Mouse (Mus musculus): ENCODE results near the gene Tlr13. TPM values are rescaled to one million over a fixed set of nuclear protein-coding genes. Genes with fewer than 3 reads are reported as not detected.

Gene Tlr13
- total and polyA plus RNA-seq, 2 experiments, result 0.71 to 2.4 TPM

DNA sequence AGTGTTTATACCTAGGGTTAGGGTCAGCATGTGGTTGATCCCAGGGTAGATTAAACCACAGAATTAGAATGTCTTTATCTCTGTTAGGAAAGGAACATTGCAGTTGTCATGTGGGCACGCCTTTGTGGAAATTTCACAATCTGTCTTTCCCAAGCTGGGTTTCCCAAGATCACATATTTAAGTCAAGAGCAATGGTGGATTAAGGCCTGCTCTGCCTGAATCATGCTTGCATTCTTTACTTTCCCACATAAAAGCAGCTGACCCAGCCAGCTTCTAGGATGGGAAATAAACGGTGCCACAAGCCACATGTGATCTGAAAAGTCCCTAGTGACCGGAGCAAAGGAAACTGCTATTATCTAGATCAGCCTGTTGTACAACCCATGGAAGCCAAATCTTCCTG is 6.5 kb downstream of the Tlr13 start:
- 72% methylated on average over 3 of the region's 3 CpGs for WGBS
- TF ChIP-seq CTCF (IDR thresholded peaks at IDR 0.05; ENCODE audit: low read depth, low read length) (no peak), POLR2A (IDR thresholded peaks at IDR 0.05; ENCODE audit: extremely low read depth, insufficient read depth, low read length) (no peak)

DNA sequence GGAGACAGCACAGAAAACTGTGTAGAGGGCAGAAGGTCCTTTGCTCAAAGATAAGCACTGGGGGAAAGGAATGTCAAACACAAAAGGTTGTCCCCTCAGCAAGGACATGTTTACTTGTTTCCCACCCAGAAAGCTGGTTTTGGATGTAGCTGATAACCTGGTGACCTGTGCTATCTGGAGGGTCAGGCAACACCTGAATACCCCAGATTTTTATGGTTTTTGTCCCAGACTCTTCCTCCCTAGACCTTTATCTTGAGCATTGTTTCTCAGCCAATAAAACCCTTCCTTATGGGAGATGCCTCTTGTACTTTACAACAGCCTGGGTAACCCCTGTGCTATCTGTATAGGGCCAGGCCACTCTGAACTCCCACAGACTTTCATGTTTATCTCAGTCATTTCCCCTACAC is 11.2 kb downstream of the Tlr13 start:
- no peak for DNase-seq (ENCODE audit: extremely low read depth, low read depth, low spot score)
- TF ChIP-seq CTCF (IDR thresholded peaks at IDR 0.05; ENCODE audit: low read depth, low read length) (no peak), POLR2A (IDR thresholded peaks at IDR 0.05; ENCODE audit: extremely low read depth, insufficient read depth, low read length) (no peak)
- H3K79me2 ChIP-seq (ENCODE audit: control insufficient read depth, insufficient read depth, low read length), result no peaks in the 10 kb centered on the region
- no peak overlapping the region for H3K9ac ChIP-seq (ENCODE audit: low read depth, low read length)
- no peaks in the 10 kb centered on the region for H3K27me3 ChIP-seq (ENCODE audit: control insufficient read depth, insufficient read depth, low read length)
- H3K4me1 ChIP-seq (ENCODE audit: control insufficient read depth, insufficient read depth, low read length), result no peaks in the 10 kb centered on the region
- no peaks in the 10 kb centered on the region for H3K36me3 ChIP-seq (ENCODE audit: control insufficient read depth, insufficient read depth, low read length)
- H3K27ac ChIP-seq (replicated peaks; ENCODE audit: insufficient read depth, low read depth, low read length), result no peak overlapping the region
- H3K4me3 ChIP-seq (ENCODE audit: insufficient read depth, low read depth, low read length), result no peak overlapping the region

More for the DNA sequence above, 6.5 kb downstream of the Tlr13 start:
- Histone ChIP-seq H3K4me1 (ENCODE audit: control insufficient read depth, insufficient read depth, low read length) (no peaks in the 10 kb centered on the region), H3K79me2 (ENCODE audit: control insufficient read depth, insufficient read depth, low read length) (no peaks in the 10 kb centered on the region), H3K27me3 (ENCODE audit: control insufficient read depth, insufficient read depth, low read length) (no peaks in the 10 kb centered on the region), H3K36me3 (ENCODE audit: control insufficient read depth, insufficient read depth, low read length) (no peaks in the 10 kb centered on the region), H3K27ac (replicated peaks; ENCODE audit: insufficient read depth, low read depth, low read length) (no peak overlapping the region), H3K9ac (ENCODE audit: low read depth, low read length) (no peak overlapping the region), H3K4me3 (ENCODE audit: insufficient read depth, low read depth, low read length) (no peak overlapping the region)
- no peak for DNase-seq (ENCODE audit: extremely low read depth, low read depth, low spot score)

DNA sequence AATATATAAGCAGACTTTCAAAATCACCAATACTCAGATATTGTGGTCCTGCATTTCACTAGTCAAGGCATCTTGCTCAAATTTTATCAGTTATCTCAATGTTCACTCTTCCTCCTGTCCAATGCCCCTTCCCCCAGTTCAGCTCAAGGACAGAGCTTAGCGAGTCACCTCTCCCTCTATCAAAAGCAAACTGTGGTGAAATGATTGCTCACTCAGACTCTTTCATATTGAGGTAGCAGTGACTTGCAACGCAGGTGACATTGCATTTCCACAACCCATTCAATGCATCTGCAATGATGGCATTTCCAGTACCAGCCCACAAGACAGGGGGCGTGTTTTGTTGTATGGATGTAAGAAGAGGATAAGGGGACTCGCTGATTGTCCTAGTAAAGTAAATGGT is 12.9 kb downstream of the Tlr13 start:
- H3K4me1 ChIP-seq (ENCODE audit: control insufficient read depth, insufficient read depth, low read length), result no peaks in the 10 kb centered on the region
- DNase-seq (ENCODE audit: extremely low read depth, low read depth, low spot score), result no peak
- no peak overlapping the region for H3K27ac ChIP-seq (replicated peaks; ENCODE audit: insufficient read depth, low read depth, low read length)
- H3K36me3 ChIP-seq (ENCODE audit: control insufficient read depth, insufficient read depth, low read length), result no peaks in the 10 kb centered on the region
- 28% methylated on average over 4 of the region's 4 CpGs for WGBS
- H3K79me2 ChIP-seq (ENCODE audit: control insufficient read depth, insufficient read depth, low read length), result no peaks in the 10 kb centered on the region
- no peak overlapping the region for H3K4me3 ChIP-seq (ENCODE audit: insufficient read depth, low read depth, low read length)
- no peaks in the 10 kb centered on the region for H3K27me3 ChIP-seq (ENCODE audit: control insufficient read depth, insufficient read depth, low read length)
- H3K9ac ChIP-seq (ENCODE audit: low read depth, low read length), result no peak overlapping the region
- no peak for TF ChIP-seq POLR2A (IDR thresholded peaks at IDR 0.05; ENCODE audit: extremely low read depth, insufficient read depth, low read length)
- no peak for TF ChIP-seq CTCF (IDR thresholded peaks at IDR 0.05; ENCODE audit: low read depth, low read length)

- H3K27ac ChIP-seq (replicated peaks; ENCODE audit: insufficient read depth, low read depth, low read length), result no peak overlapping the region
- no peaks in the 10 kb centered on the region for H3K4me1 ChIP-seq (ENCODE audit: control insufficient read depth, insufficient read depth, low read length)
These were observed 21.0 kb downstream of the Tlr13 start for GRCm38 (mm10) chrX:106163995-106164394.

GRCm38 (mm10) chrX:106164555-106164954 is 21.6 kb downstream of the Tlr13 start:
- no peaks in the 10 kb centered on the region for H3K4me1 ChIP-seq (ENCODE audit: control insufficient read depth, insufficient read depth, low read length)
- DNase-seq (ENCODE audit: extremely low read depth, low read depth, low spot score), result no peak
- whole genome bisulfite sequencing, result 26% methylated on average over 5 of the region's 5 CpGs
- TF ChIP-seq CTCF (IDR thresholded peaks at IDR 0.05; ENCODE audit: low read depth, low read length) (no peak), POLR2A (IDR thresholded peaks at IDR 0.05; ENCODE audit: extremely low read depth, insufficient read depth, low read length) (no peak)
- no peaks in the 10 kb centered on the region for H3K79me2 ChIP-seq (ENCODE audit: control insufficient read depth, insufficient read depth, low read length)
- H3K27me3 ChIP-seq (ENCODE audit: control insufficient read depth, insufficient read depth, low read length), result no peaks in the 10 kb centered on the region
- H3K27ac ChIP-seq (replicated peaks; ENCODE audit: insufficient read depth, low read depth, low read length), result no peak overlapping the region
- no peak overlapping the region for H3K9ac ChIP-seq (ENCODE audit: low read depth, low read length)
- no peak overlapping the region for H3K4me3 ChIP-seq (ENCODE audit: insufficient read depth, low read depth, low read length)
- no peaks in the 10 kb centered on the region for H3K36me3 ChIP-seq (ENCODE audit: control insufficient read depth, insufficient read depth, low read length)

More at GRCm38 (mm10) chrX:106163995-106164394, 21.0 kb downstream of the Tlr13 start:
- H3K27me3 ChIP-seq (ENCODE audit: control insufficient read depth, insufficient read depth, low read length), result no peaks in the 10 kb centered on the region
- H3K36me3 ChIP-seq (ENCODE audit: control insufficient read depth, insufficient read depth, low read length), result no peaks in the 10 kb centered on the region
- peak; percentile 13 for DNase-seq (ENCODE audit: extremely low read depth, low read depth, low spot score)
- TF ChIP-seq CTCF (IDR thresholded peaks at IDR 0.05; ENCODE audit: low read depth, low read length) (no peak), POLR2A (IDR thresholded peaks at IDR 0.05; ENCODE audit: extremely low read depth, insufficient read depth, low read length) (no peak)
- 18% methylated on average over 5 of the region's 5 CpGs for WGBS
- no peak overlapping the region for H3K4me3 ChIP-seq (ENCODE audit: insufficient read depth, low read depth, low read length)
- no peaks in the 10 kb centered on the region for H3K79me2 ChIP-seq (ENCODE audit: control insufficient read depth, insufficient read depth, low read length)
- no peak overlapping the region for H3K9ac ChIP-seq (ENCODE audit: low read depth, low read length)

- no peaks in the 10 kb centered on the region for H3K36me3 ChIP-seq (ENCODE audit: control insufficient read depth, insufficient read depth, low read length)
- H3K4me1 ChIP-seq (ENCODE audit: control insufficient read depth, insufficient read depth, low read length), result no peaks in the 10 kb centered on the region
- DNase-seq (ENCODE audit: extremely low read depth, low read depth, low spot score), result no peak
- H3K27me3 ChIP-seq (ENCODE audit: control insufficient read depth, insufficient read depth, low read length), result no peaks in the 10 kb centered on the region
- no peak overlapping the region for H3K27ac ChIP-seq (replicated peaks; ENCODE audit: insufficient read depth, low read depth, low read length)
- TF ChIP-seq CTCF (IDR thresholded peaks at IDR 0.05; ENCODE audit: low read depth, low read length), result no peak
- no peak for TF ChIP-seq POLR2A (IDR thresholded peaks at IDR 0.05; ENCODE audit: extremely low read depth, insufficient read depth, low read length)
- no peak overlapping the region for H3K9ac ChIP-seq (ENCODE audit: low read depth, low read length)
- H3K4me3 ChIP-seq (ENCODE audit: insufficient read depth, low read depth, low read length), result no peak overlapping the region
- H3K79me2 ChIP-seq (ENCODE audit: control insufficient read depth, insufficient read depth, low read length), result no peaks in the 10 kb centered on the region
- 44% methylated on average over 1 of the region's 1 CpGs for WGBS
These were observed 22.1 kb downstream of the Tlr13 start for GRCm38 (mm10) chrX:106165089-106165488.

All from liver, adult 2 months (tissue).